Mouse (Mus musculus) CH12.LX (cell line): ENCODE results near the gene Mast3. TPM values are rescaled to one million over a fixed set of nuclear protein-coding genes. Genes with fewer than 3 reads are reported as not detected.

ENCODE experiments used
- DNase-seq: peaks from one replicate; pipeline ENCODE4 v3.0.0-alpha.2; 2013; ENCODE audit errors: extremely low read depth
- H3K27ac ChIP-seq: 2 replicates; pipeline ENCODE4 v1.5.1; 2012; ENCODE audit warnings: low read depth, mild to moderate bottlenecking, control low read depth, moderate library complexity; ENCODE audit not compliant: insufficient read depth
- H3K27me3 ChIP-seq: replicated peaks from 2 replicates; pipeline ENCODE3; 2012; ENCODE audit warnings: inconsistent platforms
- H3K36me3 ChIP-seq, 2 experiments: replicated peaks in 1 of 2; 2 replicates each; pipeline versions ENCODE3 to v1.6.1; 2012; ENCODE audit warnings: inconsistent platforms in 1 of 2, low read length in 1 of 2, mild to moderate bottlenecking in 1 of 2, mixed read lengths in 1 of 2, moderate library complexity in 1 of 2; ENCODE audit not compliant: control insufficient read depth in 1 of 2, insufficient read depth in 1 of 2
- H3K4me1 ChIP-seq, 2 experiments: 2 replicates each; pipeline ENCODE4 v1.6.1; 2012; ENCODE audit warnings: inconsistent platforms in 1 of 2, moderate library complexity in 1 of 2; ENCODE audit not compliant: insufficient read depth in 2 of 2, control insufficient read depth in 1 of 2
- H3K4me2 ChIP-seq: 2 replicates; pipeline ENCODE4 v1.6.1; 2012; ENCODE audit warnings: low read depth, mild to moderate bottlenecking, control low read depth; ENCODE audit not compliant: poor library complexity, insufficient read depth, severe bottlenecking
- H3K4me3 ChIP-seq, 3 experiments: fragments of 150-350 bp in 1 of 3; sonication (generic) in 1 of 3; replicated peaks in 1 of 3; 2 replicates each; pipeline versions ENCODE3 to v1.5.1; 2011 to 2012; ENCODE audit warnings: low read depth in 2 of 3, low read length in 2 of 3, mild to moderate bottlenecking in 2 of 3, moderate library complexity in 2 of 3, control low read depth in 1 of 3, improper control_type of control experiment in 1 of 3, inconsistent platforms in 1 of 3, mixed read lengths in 1 of 3; ENCODE audit not compliant: poor library complexity in 1 of 3
- H3K79me2 ChIP-seq: replicated peaks from 2 replicates; pipeline ENCODE4 v1.6.1; 2012; ENCODE audit warnings: mild to moderate bottlenecking, moderate library complexity; ENCODE audit not compliant: control insufficient read depth, poor library complexity, insufficient read depth, severe bottlenecking; ENCODE audit errors: extremely low read depth
- H3K9ac ChIP-seq: 2 replicates; pipeline ENCODE4 v1.6.1; 2012; ENCODE audit warnings: low read depth, mild to moderate bottlenecking, control low read depth, moderate library complexity; ENCODE audit not compliant: insufficient read depth
- H3K9me3 ChIP-seq: replicated peaks from 2 replicates; pipeline ENCODE3; 2012; ENCODE audit warnings: low read length, inconsistent platforms, mixed read lengths
- CHD2 ChIP-seq: IDR thresholded peaks from 2 replicates; pipeline ENCODE4 v1.6.1; 2011; ENCODE audit warnings: low read length, improper control_type of control experiment
- CTCF ChIP-seq, 2 experiments: IDR thresholded peaks in 1 of 2; conservative IDR thresholded peaks in 1 of 2; 2 replicates each; pipeline ENCODE4 v1.5.1; 2011 to 2012; ENCODE audit warnings: low read depth in 2 of 2, low read length in 2 of 2, improper control_type of control experiment in 1 of 2, inconsistent platforms in 1 of 2, mild to moderate bottlenecking in 1 of 2, moderate library complexity in 1 of 2
- ELF1 ChIP-seq: IDR thresholded peaks from 2 replicates; pipeline ENCODE4 v1.6.1; 2014; ENCODE audit warnings: low read depth, mild to moderate bottlenecking, inconsistent platforms, low read length, improper control_type of control experiment
- ETS1 ChIP-seq: conservative IDR thresholded peaks from 2 replicates; pipeline ENCODE4 v1.6.1; 2012; ENCODE audit warnings: low read depth, mild to moderate bottlenecking, inconsistent platforms, low read length, improper control_type of control experiment, moderate library complexity
- IRF4 ChIP-seq: IDR thresholded peaks from 2 replicates; pipeline ENCODE4 v1.6.1; 2014; ENCODE audit warnings: low read depth, mild to moderate bottlenecking, inconsistent platforms, low read length, improper control_type of control experiment
- JUN ChIP-seq: IDR thresholded peaks from 2 replicates; pipeline ENCODE4 v1.6.1; 2011; ENCODE audit warnings: low read depth, mild to moderate bottlenecking, low read length, improper control_type of control experiment, moderate library complexity; ENCODE audit not compliant: insufficient read depth
- JUND ChIP-seq: conservative IDR thresholded peaks from 2 replicates; pipeline ENCODE4 v1.6.1; 2011; ENCODE audit warnings: low read depth, low read length, improper control_type of control experiment
- KAT2A ChIP-seq: IDR thresholded peaks from 2 replicates; pipeline ENCODE4 v1.6.1; 2012; ENCODE audit warnings: low read length, improper control_type of control experiment, inconsistent platforms; ENCODE audit not compliant: insufficient replicate concordance
- MAFK ChIP-seq: IDR thresholded peaks from 2 replicates; pipeline ENCODE4 v1.6.1; 2011; ENCODE audit warnings: low read length, improper control_type of control experiment; ENCODE audit not compliant: insufficient replicate concordance
- MAX ChIP-seq: IDR thresholded peaks from 2 replicates; pipeline ENCODE4 v1.6.1; 2011; ENCODE audit warnings: low read length, improper control_type of control experiment
- MAZ ChIP-seq: IDR thresholded peaks from 2 replicates; pipeline ENCODE4 v1.6.1; 2012; ENCODE audit warnings: low read depth, mild to moderate bottlenecking, inconsistent platforms, low read length, improper control_type of control experiment, moderate library complexity
- MEF2A ChIP-seq: IDR thresholded peaks from 2 replicates; pipeline ENCODE4 v1.6.1; 2014; ENCODE audit warnings: low read depth, mild to moderate bottlenecking, inconsistent platforms, low read length, improper control_type of control experiment, borderline replicate concordance
- NELFE ChIP-seq: IDR thresholded peaks from 2 replicates; pipeline ENCODE4 v1.6.1; 2011; ENCODE audit warnings: low read depth, low read length, improper control_type of control experiment
- NRF1 ChIP-seq: IDR thresholded peaks from 2 replicates; pipeline ENCODE4 v1.6.1; 2014; ENCODE audit warnings: low read depth, mild to moderate bottlenecking, inconsistent platforms, low read length, improper control_type of control experiment, moderate library complexity
- PAX5 ChIP-seq: IDR thresholded peaks from 2 replicates; pipeline ENCODE4 v1.6.1; 2012; ENCODE audit warnings: low read length, inconsistent platforms, mixed read lengths
- POLR2A ChIP-seq: IDR thresholded peaks from 2 replicates; pipeline ENCODE4 v1.6.1; 2011; ENCODE audit warnings: low read depth, mild to moderate bottlenecking, improper control_type of control experiment, low read length
- RAD21 ChIP-seq: IDR thresholded peaks from 2 replicates; pipeline ENCODE4 v1.6.1; 2011; ENCODE audit warnings: low read depth, mild to moderate bottlenecking, low read length, improper control_type of control experiment, moderate library complexity
- SMC3 ChIP-seq: IDR thresholded peaks from 2 replicates; pipeline ENCODE4 v1.6.1; 2011; ENCODE audit warnings: low read depth, low read length, improper control_type of control experiment
- USF1 ChIP-seq: IDR thresholded peaks from 2 replicates; pipeline ENCODE4 v1.6.1; 2014; ENCODE audit warnings: low read depth, mild to moderate bottlenecking, inconsistent platforms, low read length, improper control_type of control experiment
- USF2 ChIP-seq: conservative IDR thresholded peaks from 2 replicates; pipeline ENCODE4 v1.6.1; 2011; ENCODE audit warnings: low read depth, low read length, improper control_type of control experiment
- ZKSCAN1 ChIP-seq: IDR thresholded peaks from 2 replicates; pipeline ENCODE4 v1.6.1; 2012; ENCODE audit warnings: low read depth, inconsistent platforms, low read length, improper control_type of control experiment, borderline replicate concordance
- ZMIZ1 ChIP-seq: IDR thresholded peaks from 2 replicates; pipeline ENCODE4 v1.6.1; 2012; ENCODE audit warnings: low read depth, mild to moderate bottlenecking, inconsistent platforms, low read length, improper control_type of control experiment
- ZNF384 ChIP-seq: IDR thresholded peaks from 2 replicates; pipeline ENCODE4 v1.6.1; 2012; ENCODE audit warnings: low read depth, low read length, improper control_type of control experiment, inconsistent platforms
- dilution Hi-C: fragments of 300-500 bp; cut with MboI; formaldehyde crosslinking; loops from 2 replicates; pipeline ENCODE4 v1.14.3; 2020; ENCODE audit warnings: low sequenced_read_pairs; ENCODE audit not compliant: extremely low pct_unique_long_range_greater_than_20kb, extremely low pct_ligation_motif_present
- in situ Hi-C: fragments of 300-500 bp; cut with MboI; formaldehyde crosslinking; loops from 3 replicates; pipeline ENCODE4 v1.14.3; 2019; ENCODE audit warnings: low sequenced_read_pairs, low pct_ligation_motif_present, low pct_unique_long_range_greater_than_20kb, mixed read lengths
- polyA plus RNA-seq: library from polyadenylated mRNA; unstranded; fragments of >175 nt; gene quantifications from 2 replicates; pipeline ENCODE4 v1.2.1, GENCODE M21; 2012; ENCODE audit warnings: low read depth; ENCODE audit not compliant: insufficient read length
- total RNA-seq, 2 experiments: library from RNA; depleted of rRNA; stranded (reverse); fragments of 300-350 nt in 1 of 2; fragments of >200 nt in 1 of 2; gene quantifications; 2 replicates each; pipeline ENCODE4 v1.2.3; 2012 to 2014

Gene Mast3
- total and polyA plus RNA-seq, 3 experiments: 7.0 to 23.4 (median 11.6) TPM

DNA sequence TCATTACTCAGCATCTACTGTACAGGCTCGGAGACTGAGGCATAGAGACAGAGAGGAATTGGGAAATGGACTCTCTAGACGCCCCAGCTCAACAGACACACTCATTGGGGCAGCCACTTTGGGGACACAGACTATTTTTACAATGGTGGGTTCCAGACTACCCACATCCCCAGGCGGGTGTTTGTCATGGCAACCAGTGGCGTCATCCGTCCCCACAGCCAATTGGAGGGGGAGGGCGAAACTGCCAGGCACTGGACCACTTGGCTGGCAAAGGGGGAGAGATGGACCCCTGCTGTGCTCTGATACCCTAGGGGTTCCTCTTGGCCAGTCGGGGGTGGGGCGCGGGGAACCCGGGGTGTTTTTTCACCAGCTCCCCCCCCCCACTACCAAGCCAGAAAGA, 4.2 kb downstream of the Mast3 start:
- Histone ChIP-seq H3K36me3 (peaks cover 0 to 1% of the 10 kb centered on the region in 2 experiments), H3K9me3 (no peaks in the 10 kb centered on the region), H3K27me3 (peaks cover 17% of the 10 kb centered on the region), H3K4me1 (peaks cover 10 to 38% of the 10 kb centered on the region in 2 experiments), H3K4me3 (no peak overlapping the region), H3K79me2 (no peaks in the 10 kb centered on the region), H3K4me2 (no peak overlapping the region), H3K27ac (no peak overlapping the region), H3K9ac (no peak overlapping the region)
- dilution Hi-C loops (no loop called here), in situ Hi-C loops (loop anchor here (5.0 kb wide), 1 partner anchor 33 kb away; no protein-coding TSS in a partner anchor)
- TF ChIP-seq ZNF384 (no peak), KAT2A (no peak), JUND (no peak), CTCF (conservative IDR thresholded peaks at IDR 0.05 in 1 of 2, IDR thresholded peaks at IDR 0.05 in 1 of 2; ENCODE audit: low read depth in 2 of 2, low read length in 2 of 2) (no peak), POLR2A (no peak), NELFE (no peak), IRF4 (no peak), ELF1 (no peak), MAZ (no peak), JUN (no peak)
- no peak for DNase-seq

DNA sequence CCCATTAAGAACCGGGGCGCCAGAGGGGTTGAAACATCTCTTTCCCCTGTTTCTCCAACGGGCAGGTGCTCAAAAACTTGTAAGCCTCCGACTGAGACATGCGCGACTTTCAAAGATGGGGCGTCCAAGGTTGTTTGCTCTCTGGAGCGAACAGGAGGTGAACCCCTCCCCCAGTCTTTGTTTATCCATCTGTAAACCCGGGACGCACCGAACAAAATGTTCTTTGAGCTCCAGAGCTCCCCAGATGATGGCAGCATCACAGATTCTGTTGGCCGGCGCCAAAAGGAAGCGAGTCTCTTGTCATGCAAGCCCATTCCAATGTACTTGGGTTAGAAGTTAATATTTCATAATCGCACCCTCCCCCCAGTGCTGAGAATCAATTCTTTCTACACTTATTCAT, 6.6 kb downstream of the Mast3 start:
- H3K36me3 ChIP-seq: peaks cover 0 to 1% of the 10 kb centered on the region in 2 experiments
- H3K4me1 ChIP-seq: peaks cover 6 to 25% of the 10 kb centered on the region in 2 experiments
- dilution Hi-C loops: no loop called here
- in situ Hi-C loops: no loop called here
- no peaks in the 10 kb centered on the region for H3K9me3 ChIP-seq
- H3K27me3 ChIP-seq: peaks cover 38% of the 10 kb centered on the region
- DNase-seq: no peak
- no peak for TF ChIP-seq ZKSCAN1
- TF ChIP-seq MEF2A: no peak
- no peak for TF ChIP-seq ELF1
- TF ChIP-seq ZMIZ1: no peak
- TF ChIP-seq PAX5: no peak
- TF ChIP-seq CHD2: no peak
- TF ChIP-seq ZNF384: no peak
- no peak for TF ChIP-seq USF1
- no peak for TF ChIP-seq RAD21
- TF ChIP-seq MAX: no peak
- TF ChIP-seq POLR2A: no peak
- no peak for TF ChIP-seq ETS1
- TF ChIP-seq SMC3: no peak
- TF ChIP-seq CTCF (conservative IDR thresholded peaks at IDR 0.05 in 1 of 2, IDR thresholded peaks at IDR 0.05 in 1 of 2; ENCODE audit: low read depth in 2 of 2, low read length in 2 of 2): no peak
- TF ChIP-seq NRF1: no peak
- TF ChIP-seq USF2: no peak
- no peak for TF ChIP-seq MAFK
- H3K4me3 ChIP-seq: no peak overlapping the region
- H3K79me2 ChIP-seq: no peaks in the 10 kb centered on the region
- H3K9ac ChIP-seq: no peak overlapping the region
- H3K27ac ChIP-seq: no peak overlapping the region
- H3K4me2 ChIP-seq: no peak overlapping the region
